Comparison of ENCODE assay signal across 12 mouse cellular contexts in genomic region chr9:108462192-108462591, GRCm38 (mm10). TPM values are rescaled to one million over a fixed set of nuclear protein-coding genes. Genes with fewer than 3 reads are reported as not detected.
DNase-seq lines count a peak whose midpoint lies in the region; ATAC-seq and TF ChIP-seq lines count a peak whose summit lies in the region.
"Had no signal": no experiment of that assay in that cellular context is flagged by ENCODE, and none has a peak within 500 bp of the region (broad histone marks: within the 10 kb centered on the region; RNA-seq: fewer than 3 reads in every experiment).

No protein-coding gene starts in this region.

- H3K9me3 ChIP-seq in heart, embryonic 10.5 days: no peaks in the 10 kb centered on the region
- H3K9me3 ChIP-seq in midbrain, embryonic 12.5 days: no peaks in the 10 kb centered on the region
- H3K9me3 ChIP-seq: liver, embryonic 15.5 days had no signal

- H3K27ac ChIP-seq in heart, adult 2 months: peak overlapping the region; percentile 97
- H3K27ac ChIP-seq in heart, embryonic 10.5 days: no peak overlapping the region
- H3K27ac ChIP-seq in midbrain, embryonic 12.5 days (replicated peaks): no peak overlapping the region
- H3K27ac ChIP-seq: liver, embryonic 15.5 days had no signal

- H3K79me2 ChIP-seq in heart, adult 2 months (replicated peaks; ENCODE audit: control insufficient read depth, insufficient read depth, low read length): peaks cover 2% of the 10 kb centered on the region

- no peak overlapping the region for H3K4me3 ChIP-seq in heart, adult 2 months
- H3K4me3 ChIP-seq in heart, embryonic 10.5 days: peak overlapping the region; percentile 92; the same call in 1 of the 2 replicates
- H3K4me3 ChIP-seq in midbrain, embryonic 12.5 days: no peak overlapping the region

- intact Hi-C loops in heart, adult 2 months (cut with DNase I): no loop called here
- intact Hi-C loops in heart, postnatal 25 days (cut with DNase I): no loop called here
- intact Hi-C loops in left cerebral cortex, postnatal 4 days (cut with DNase I): no loop called here

- TF ChIP-seq CTCF in heart, adult 2 months (IDR thresholded peaks at IDR 0.05): no peak

- H3K4me1 ChIP-seq in heart, adult 2 months (ENCODE audit: control insufficient read depth, insufficient read depth, low read length): peaks cover 13% of the 10 kb centered on the region
- peaks cover 19% of the 10 kb centered on the region for H3K4me1 ChIP-seq in heart, embryonic 10.5 days
- peaks cover 10% of the 10 kb centered on the region for H3K4me1 ChIP-seq in midbrain, embryonic 12.5 days

- H3K27me3 ChIP-seq in heart, adult 2 months (ENCODE audit: control insufficient read depth, insufficient read depth, low read length): no peaks in the 10 kb centered on the region
- H3K27me3 ChIP-seq in heart, embryonic 10.5 days (ENCODE audit: insufficient read depth, poor library complexity, severe bottlenecking): no peaks in the 10 kb centered on the region
- H3K27me3 ChIP-seq in midbrain, embryonic 12.5 days: no peaks in the 10 kb centered on the region
- H3K27me3 ChIP-seq: liver, embryonic 15.5 days had no signal

- no peak for ATAC-seq in midbrain, embryonic 12.5 days (ENCODE audit: low FRiP score, low read depth)
- no peak for ATAC-seq in inflammation-experienced regulatory T-cells, adult 6 months

- H3K36me3 ChIP-seq in heart, adult 2 months (ENCODE audit: control insufficient read depth, insufficient read depth, low read length): no peaks in the 10 kb centered on the region
- peaks cover 43% of the 10 kb centered on the region for H3K36me3 ChIP-seq in heart, embryonic 10.5 days
- H3K36me3 ChIP-seq in midbrain, embryonic 12.5 days: peaks cover 37% of the 10 kb centered on the region

- H3K4me2 ChIP-seq in midbrain, embryonic 12.5 days (replicated peaks): peak overlapping the region; percentile 92; the same call in 1 of the 2 replicates

- no peak for TF ChIP-seq EP300 in heart, adult 2 months (IDR thresholded peaks at IDR 0.05; ENCODE audit: insufficient read depth, low read depth, low read length)

- WGBS in heart, adult 2 months: 41% methylated on average over 10 of the region's 10 CpGs
- 88% methylated on average over 10 of the region's 10 CpGs for WGBS in heart, embryonic 10.5 days
- 94% methylated on average over 10 of the region's 10 CpGs for WGBS in midbrain, embryonic 12.5 days

- peak; percentile 39; the same call in 1 of the 2 replicates for TF ChIP-seq POLR2A in heart, adult 2 months (IDR thresholded peaks at IDR 0.05; ENCODE audit: insufficient read depth, low read depth, low read length)

- DNase-seq in heart, adult 2 months: peak; percentile 49 to 55
- DNase-seq in heart, postnatal 25 days (ENCODE audit: low spot score): no peak
- DNase-seq in heart, embryonic 10.5 days (ENCODE audit: low spot score): no peak
- DNase-seq in kidney, postnatal 14 days: peak; percentile 46
- no peak for DNase-seq in left cerebral cortex, postnatal 4 days
- no peak for DNase-seq in embryo, embryonic 9.5 days (ENCODE audit: extremely low spot score)
- DNase-seq: adrenal gland, adult 8-10 months; gastrocnemius, postnatal 25 days had no signal

- H3K9ac ChIP-seq in heart, adult 2 months (ENCODE audit: low read depth, low read length): 0 out of 2 replicates have a peak overlapping the region, but pooled peaks have one; percentile 1
- peak overlapping the region; percentile 87; the same call in 1 of the 2 replicates for H3K9ac ChIP-seq in midbrain, embryonic 12.5 days (replicated peaks)

RNA-seq across cellular contexts. Expression of gene Klhdc8b, which starts 0.8 kb away (rescaled TPM):
- total RNA-seq in heart, adult 2 months (2021): 1 to 10 TPM; 4.9 to 5.8 TPM
- polyA plus RNA-seq in heart, adult 2 months (2012; rRNA removed): 21.5 and 26.6 TPM in 2 replicates
- total RNA-seq in heart, postnatal 25 days (2021): 10 to 100 TPM in 1 of 2 experiments, 1 to 10 TPM in 1; 9.5 to 10.1 TPM
- 86.8 and 106 TPM in 2 replicates for polyA plus RNA-seq in heart, embryonic 10.5 days (2016; fragmentation: Nextera tagmentation; extraction: Ambion mirVana)
- polyA plus RNA-seq in midbrain, embryonic 12.5 days (2016; fragmentation: Nextera tagmentation; extraction: Ambion mirVana): 60.7 and 72.1 TPM in 2 replicates
- polyA plus RNA-seq in inflammation-experienced regulatory T-cells, adult 6 months (2017; shearing (Covaris generic)): 1 to 10 TPM in 2 of 3 experiments, under 1 TPM in 1; 0.94 to 1.9 (median 1.6) TPM
- 10 to 100 TPM; 32.7 to 37.9 TPM for total RNA-seq in left cerebral cortex, postnatal 4 days (2021)

RNA-seq across cellular contexts. Expression of gene Ccdc71, which starts 1.9 kb away (rescaled TPM):
- total RNA-seq in heart, adult 2 months (2021): 10 to 100 TPM; 22.5 to 26.6 TPM
- polyA plus RNA-seq in heart, adult 2 months (2012; rRNA removed): 14.7 and 16.7 TPM in 2 replicates
- total RNA-seq in heart, postnatal 25 days (2021): 10 to 100 TPM; 25.8 to 26.4 TPM
- polyA plus RNA-seq in heart, embryonic 10.5 days (2016; fragmentation: Nextera tagmentation; extraction: Ambion mirVana): 46.6 and 61.1 TPM in 2 replicates
- 51.4 and 52.6 TPM in 2 replicates for polyA plus RNA-seq in midbrain, embryonic 12.5 days (2016; fragmentation: Nextera tagmentation; extraction: Ambion mirVana)
- polyA plus RNA-seq in inflammation-experienced regulatory T-cells, adult 6 months (2017; shearing (Covaris generic)): 10 to 100 TPM; 22.9 to 28.1 (median 27.5) TPM
- 10 to 100 TPM; 44.3 to 45.7 TPM for total RNA-seq in left cerebral cortex, postnatal 4 days (2021)

RNA-seq across cellular contexts. Expression of gene Lamb2, which starts 17.3 kb away (rescaled TPM):
- 100 to 1,000 TPM; 326 to 360 TPM for total RNA-seq in heart, adult 2 months (2021)
- polyA plus RNA-seq in heart, adult 2 months (2012; rRNA removed): 272 and 392 TPM in 2 replicates
- total RNA-seq in heart, postnatal 25 days (2021): 100 to 1,000 TPM; 354 to 360 TPM
- polyA plus RNA-seq in heart, embryonic 10.5 days (2016; fragmentation: Nextera tagmentation; extraction: Ambion mirVana): 46.3 and 57.4 TPM in 2 replicates
- 42.2 and 44.0 TPM in 2 replicates for polyA plus RNA-seq in midbrain, embryonic 12.5 days (2016; fragmentation: Nextera tagmentation; extraction: Ambion mirVana)
- polyA plus RNA-seq in inflammation-experienced regulatory T-cells, adult 6 months (2017; shearing (Covaris generic)): under 1 TPM in 2 of 3 experiments, not detected in 1; 0.06 to 0.08 TPM
- total RNA-seq in left cerebral cortex, postnatal 4 days (2021): 10 to 100 TPM; 29.2 to 29.9 TPM

RNA-seq across cellular contexts. Expression of gene BC048562, which starts 25.9 kb away (rescaled TPM):
- total RNA-seq in heart, adult 2 months (2021): not detected
- not detected in 2 replicates for polyA plus RNA-seq in heart, adult 2 months (2012; rRNA removed)
- total RNA-seq in heart, postnatal 25 days (2021): not detected
- not detected in 2 replicates for polyA plus RNA-seq in heart, embryonic 10.5 days (2016; fragmentation: Nextera tagmentation; extraction: Ambion mirVana)
- not detected in 2 replicates for polyA plus RNA-seq in midbrain, embryonic 12.5 days (2016; fragmentation: Nextera tagmentation; extraction: Ambion mirVana)
- polyA plus RNA-seq in inflammation-experienced regulatory T-cells, adult 6 months (2017; shearing (Covaris generic)): not detected
- total RNA-seq in left cerebral cortex, postnatal 4 days (2021): not detected
- total RNA-seq: adrenal gland, adult 8-10 months; common myeloid progenitor, adult 5-6 weeks; gastrocnemius, postnatal 25 days had no signal
- polyA plus RNA-seq: liver, embryonic 15.5 days had no signal

RNA-seq across cellular contexts. Expression of gene Usp19, which starts 28.2 kb away (rescaled TPM):
- total RNA-seq in heart, adult 2 months (2021): 10 to 100 TPM; 83.2 to 91.9 TPM
- polyA plus RNA-seq in heart, adult 2 months (2012; rRNA removed): 110 and 147 TPM in 2 replicates
- total RNA-seq in heart, postnatal 25 days (2021): 10 to 100 TPM; 78.7 to 93.7 TPM
- polyA plus RNA-seq in heart, embryonic 10.5 days (2016; fragmentation: Nextera tagmentation; extraction: Ambion mirVana): 78.6 and 84.1 TPM in 2 replicates
- 111 and 116 TPM in 2 replicates for polyA plus RNA-seq in midbrain, embryonic 12.5 days (2016; fragmentation: Nextera tagmentation; extraction: Ambion mirVana)
- 10 to 100 TPM; 15.7 to 18.4 (median 18.4) TPM for polyA plus RNA-seq in inflammation-experienced regulatory T-cells, adult 6 months (2017; shearing (Covaris generic))
- 100 to 1,000 TPM; 111 to 124 TPM for total RNA-seq in left cerebral cortex, postnatal 4 days (2021)

Comparison
In these comparisons a context has a peak if more than half of its experiments do, and no peak if none do; other contexts are left out.
1. DNase-seq: peak in heart, adult 2 months (2 of 2) and kidney, postnatal 14 days (single experiment); none in heart, postnatal 25 days (single experiment), heart, embryonic 10.5 days (single experiment), left cerebral cortex, postnatal 4 days (single experiment) and embryo, embryonic 9.5 days (single experiment).
2. RNA of gene Lamb2, which starts 17.3 kb away (polyA plus RNA-seq): 272 to 392 TPM in heart, adult 2 months, 46.3 to 57.4 TPM in heart, embryonic 10.5 days and 42.2 to 44.0 TPM in midbrain, embryonic 12.5 days; 0.06 to 0.08 TPM in inflammation-experienced regulatory T-cells, adult 6 months; every median in the first group is over 10 times any median in the second.